Mouse (Mus musculus) kidney, postnatal 25 days (tissue): ENCODE measurements around the gene Robo1.
A peak's percentile ranks its signal among the peaks of the same experiment; 100 is the strongest.

Experiments used
- DNase-seq, 2 experiments: peaks; one replicate each; pipeline ENCODE4 v3.0.0; 2021; ENCODE audit warnings: mixed read lengths in 2 of 2

Gene Robo1

DNA sequence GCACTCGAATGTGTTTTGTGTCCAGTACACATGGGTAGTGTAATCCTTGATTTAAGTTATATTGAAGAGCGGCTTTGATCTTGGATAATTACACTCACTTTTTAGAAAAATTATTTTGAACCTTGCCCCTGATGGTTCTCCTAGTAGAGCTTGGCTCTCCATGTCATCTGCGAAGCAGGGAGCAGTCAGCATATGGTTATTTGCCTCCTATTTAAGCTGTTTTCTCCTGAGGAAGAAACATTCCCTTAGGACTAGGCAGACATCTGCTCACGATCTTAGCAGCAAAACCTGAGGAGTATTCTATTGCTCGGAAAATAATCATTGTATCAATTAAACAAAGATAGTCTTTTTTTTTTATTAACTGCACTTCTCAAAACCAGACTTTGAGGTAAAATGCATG is 439.6 kb downstream of the Robo1 start:
- DNase-seq = no peak

DNA sequence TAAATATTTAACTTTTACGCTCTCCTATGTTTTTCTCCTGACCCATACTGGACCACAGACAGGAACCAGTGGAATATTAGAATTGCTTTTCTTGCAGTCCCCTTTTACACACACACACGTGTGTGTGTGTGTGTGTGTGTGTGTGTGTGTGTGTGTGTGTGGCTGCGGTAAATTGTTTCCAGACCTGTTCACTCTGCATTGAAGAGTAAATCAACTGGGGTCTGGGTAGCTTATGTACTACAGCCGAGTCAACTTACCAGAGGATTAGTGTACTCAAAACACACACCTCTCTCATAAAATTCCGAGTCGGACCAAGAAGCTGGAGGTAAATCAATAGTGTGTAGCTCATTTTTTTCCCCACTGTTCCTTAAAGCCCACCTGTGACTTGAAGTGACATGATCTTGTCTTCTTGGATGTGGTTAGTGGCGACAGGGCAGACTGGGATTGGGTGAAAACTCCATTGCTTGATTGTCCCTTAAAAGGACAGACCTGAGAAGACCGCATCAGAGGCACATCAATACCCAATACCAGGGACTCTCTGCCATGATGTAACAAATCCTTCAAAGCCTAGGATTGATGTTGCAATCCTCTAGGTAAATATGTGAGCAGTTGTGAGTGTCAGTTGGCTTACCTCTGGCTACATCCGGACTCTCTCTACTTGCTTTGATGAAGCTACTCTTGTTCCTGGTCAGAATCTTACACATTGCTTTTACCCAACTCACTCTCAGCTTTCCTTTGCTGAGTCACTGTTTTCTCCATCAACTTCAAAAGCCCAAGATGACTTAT is 457.2 kb downstream of the Robo1 start:
- DNase-seq = no peak

DNA sequence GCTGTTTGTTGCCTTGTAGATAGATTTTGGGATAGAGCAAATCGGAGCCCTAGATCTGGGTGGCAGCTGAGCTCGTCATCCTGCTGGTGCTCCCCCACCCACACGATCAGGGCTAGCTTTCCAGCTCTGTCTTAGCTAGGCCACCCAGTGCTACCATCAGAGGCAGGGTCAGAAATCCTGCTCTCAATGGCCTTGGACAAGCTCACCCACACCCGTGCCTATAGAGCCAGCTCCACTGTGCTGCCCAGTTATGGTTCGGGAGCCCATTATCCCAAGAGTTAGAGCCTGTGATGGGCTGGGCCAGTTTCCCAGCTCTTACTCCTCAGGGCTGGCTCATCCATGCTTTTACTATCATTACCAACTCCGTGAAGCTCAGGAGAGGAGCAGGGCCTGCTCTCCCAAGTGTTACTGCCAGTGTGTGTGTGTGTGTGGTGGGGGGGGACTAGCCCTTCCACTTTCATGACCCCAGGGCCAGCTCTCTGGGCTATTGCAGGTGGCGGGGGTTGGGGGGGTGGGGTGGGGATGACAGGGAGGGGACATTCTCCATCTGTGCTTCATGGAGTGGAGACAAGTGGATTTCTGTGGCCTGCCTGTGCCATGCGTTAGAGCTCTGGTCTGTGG is 461.2 kb downstream of the Robo1 start:
- no peak for DNase-seq

DNA sequence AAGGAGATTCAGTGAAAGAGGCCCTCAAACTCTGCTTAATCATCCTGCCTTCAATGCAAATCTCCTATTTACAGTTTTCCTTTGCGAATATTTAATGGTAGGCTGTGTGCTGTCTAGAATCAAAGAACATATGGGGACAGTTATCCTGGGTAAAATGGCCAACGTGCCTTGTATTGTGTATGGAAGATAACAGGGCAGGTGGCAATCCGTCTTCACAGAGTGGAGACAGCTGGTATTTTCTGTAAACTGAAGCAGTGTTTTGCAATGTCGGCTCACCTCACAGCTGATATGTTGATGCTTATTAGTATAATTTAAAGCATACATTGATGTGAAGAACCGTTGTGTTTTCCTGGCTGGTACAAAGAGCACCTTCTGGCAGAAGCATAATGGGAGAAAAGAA is 464.2 kb downstream of the Robo1 start:
- DNase-seq = no peak

DNA sequence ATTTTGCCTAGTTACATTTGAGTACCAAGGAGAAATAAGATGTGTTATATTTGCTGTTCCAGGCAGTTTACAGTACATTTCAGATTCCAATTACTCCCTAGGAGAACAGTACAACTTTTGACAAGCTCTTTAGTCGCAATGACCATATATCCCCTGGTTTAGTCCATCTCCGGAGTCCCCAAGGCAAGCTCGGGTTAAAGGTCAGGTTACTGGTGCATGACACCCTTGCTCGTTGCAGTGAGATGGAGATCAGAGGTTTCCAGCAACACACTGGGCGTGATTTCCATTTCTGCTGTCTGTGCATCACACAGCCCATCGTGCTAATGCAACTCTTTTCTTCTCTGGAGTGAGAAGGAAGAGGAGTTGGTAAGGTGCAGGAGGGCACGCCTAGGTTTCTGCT is 464.9 kb downstream of the Robo1 start:
- peak; percentile 7 to 36 for DNase-seq

DNA sequence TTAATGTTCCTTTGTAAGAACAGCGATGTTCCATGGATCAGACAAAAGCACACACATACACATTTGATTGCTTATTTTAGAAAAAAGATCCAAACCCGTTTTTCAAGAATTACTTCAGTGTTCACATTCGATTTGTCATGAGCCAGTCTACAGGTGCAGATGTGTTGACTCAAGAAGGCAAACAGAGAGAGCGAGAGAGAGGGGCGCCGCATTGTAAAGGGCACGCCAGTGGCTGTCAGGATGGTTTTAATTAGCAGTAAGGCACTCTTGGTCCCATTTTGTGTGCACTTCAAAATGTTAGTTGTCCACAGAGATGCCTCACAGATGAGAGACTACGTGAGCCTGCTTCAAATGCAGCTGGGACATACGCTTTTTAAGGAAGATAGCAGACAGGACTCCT is 470.4 kb downstream of the Robo1 start:
- no peak for DNase-seq

DNA sequence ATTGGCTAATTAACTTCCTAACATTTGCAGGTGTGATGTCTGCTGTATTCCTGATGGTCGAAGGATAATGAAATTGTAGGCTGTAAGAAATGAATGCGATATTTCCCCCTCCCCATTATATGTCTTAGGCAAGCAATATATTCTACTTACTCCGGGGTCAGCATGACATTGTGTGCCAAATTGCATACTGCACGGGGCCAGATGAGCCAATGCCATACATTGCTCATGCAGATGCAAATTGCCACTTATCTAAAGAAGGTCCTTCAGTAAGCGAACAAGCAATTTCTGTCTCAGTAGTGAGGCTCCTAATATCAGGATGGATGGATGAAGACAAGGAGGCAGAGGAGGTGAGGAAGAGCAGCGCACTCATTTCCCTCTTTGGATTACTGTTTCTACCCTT is 474.1 kb downstream of the Robo1 start:
- DNase-seq = no peak

DNA sequence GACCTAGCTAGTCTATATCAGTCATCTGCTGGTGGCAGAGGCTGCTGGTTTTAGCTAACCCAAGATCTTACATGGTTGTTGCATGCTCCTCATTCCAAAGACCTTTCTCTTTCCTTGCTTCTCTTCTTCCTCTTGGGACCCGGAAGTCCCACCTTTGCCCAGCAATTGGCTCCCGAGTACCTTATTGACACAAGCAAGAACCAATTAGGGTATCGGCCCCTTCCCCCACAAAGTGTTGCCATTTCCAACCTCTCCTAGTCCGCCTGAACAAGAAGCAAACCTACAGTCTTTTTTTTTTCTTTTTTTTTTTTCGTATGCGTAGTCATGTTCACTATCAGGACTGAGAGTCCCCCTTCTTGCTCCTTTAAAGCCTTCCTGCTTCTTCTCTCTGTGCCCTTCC is 478.0 kb downstream of the Robo1 start:
- DNase-seq = no peak

DNA sequence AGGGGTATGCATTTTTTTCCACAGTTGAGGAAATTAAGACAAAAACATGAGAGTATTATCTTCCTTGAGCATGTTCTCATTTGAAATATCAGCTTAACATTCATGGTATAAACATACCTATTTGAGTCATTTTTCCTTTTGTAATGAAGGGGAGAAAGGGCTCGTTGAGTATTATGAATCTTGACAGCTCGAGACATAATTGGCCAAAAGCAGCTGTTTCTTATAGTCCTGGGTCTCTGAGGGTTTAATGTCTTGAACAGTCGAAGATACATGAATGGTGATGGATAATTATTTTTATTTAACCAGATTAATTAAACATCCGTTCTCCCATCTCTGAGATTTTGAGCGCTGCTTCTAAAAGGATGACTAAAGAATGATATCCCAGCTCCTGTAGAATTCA is 478.5 kb downstream of the Robo1 start:
- DNase-seq = no peak

DNA sequence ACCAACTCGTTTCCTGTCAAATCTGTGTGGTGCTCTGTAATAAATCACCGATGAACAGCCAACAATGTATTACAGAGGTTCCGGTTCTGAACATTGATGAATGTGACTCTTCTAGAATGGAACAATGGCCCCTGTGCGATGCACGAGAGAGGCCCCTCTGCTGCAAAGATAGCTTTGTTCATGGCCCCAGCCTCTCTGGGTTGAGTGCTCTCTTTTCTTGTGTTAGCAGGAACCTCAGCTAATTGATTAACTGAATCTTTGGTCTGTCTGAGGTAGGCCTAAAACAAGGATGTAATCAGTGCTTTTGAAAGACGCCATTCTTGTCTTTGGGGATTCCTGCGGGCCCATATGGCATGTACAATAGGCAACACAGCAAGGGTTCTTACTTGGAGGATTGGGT is 479.9 kb downstream of the Robo1 start:
- no peak for DNase-seq

DNA sequence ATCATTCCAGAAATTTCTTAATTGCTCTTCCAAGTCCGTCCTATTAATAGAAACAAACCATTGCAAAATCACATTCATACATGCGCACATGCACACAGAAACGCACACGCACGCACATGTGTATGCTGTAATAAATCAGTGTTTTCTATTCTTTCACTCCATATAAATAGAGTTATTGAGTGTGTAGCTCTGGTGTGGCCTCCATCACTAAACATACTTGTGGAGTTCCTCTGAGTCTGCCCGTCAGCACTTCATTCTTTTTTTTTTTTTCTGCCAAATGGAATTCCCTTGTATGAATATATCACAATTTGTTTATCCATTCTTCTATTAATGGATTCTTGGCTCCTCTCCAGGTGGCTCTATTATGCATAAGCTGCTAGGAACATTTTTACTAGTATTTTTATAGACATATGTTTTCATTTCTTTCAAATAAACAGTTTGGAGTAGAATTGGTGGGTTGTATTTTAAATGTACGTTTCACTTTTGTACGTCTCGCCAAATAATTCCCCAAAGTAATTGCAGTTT is 483.1 kb downstream of the Robo1 start:
- DNase-seq = no peak

DNA sequence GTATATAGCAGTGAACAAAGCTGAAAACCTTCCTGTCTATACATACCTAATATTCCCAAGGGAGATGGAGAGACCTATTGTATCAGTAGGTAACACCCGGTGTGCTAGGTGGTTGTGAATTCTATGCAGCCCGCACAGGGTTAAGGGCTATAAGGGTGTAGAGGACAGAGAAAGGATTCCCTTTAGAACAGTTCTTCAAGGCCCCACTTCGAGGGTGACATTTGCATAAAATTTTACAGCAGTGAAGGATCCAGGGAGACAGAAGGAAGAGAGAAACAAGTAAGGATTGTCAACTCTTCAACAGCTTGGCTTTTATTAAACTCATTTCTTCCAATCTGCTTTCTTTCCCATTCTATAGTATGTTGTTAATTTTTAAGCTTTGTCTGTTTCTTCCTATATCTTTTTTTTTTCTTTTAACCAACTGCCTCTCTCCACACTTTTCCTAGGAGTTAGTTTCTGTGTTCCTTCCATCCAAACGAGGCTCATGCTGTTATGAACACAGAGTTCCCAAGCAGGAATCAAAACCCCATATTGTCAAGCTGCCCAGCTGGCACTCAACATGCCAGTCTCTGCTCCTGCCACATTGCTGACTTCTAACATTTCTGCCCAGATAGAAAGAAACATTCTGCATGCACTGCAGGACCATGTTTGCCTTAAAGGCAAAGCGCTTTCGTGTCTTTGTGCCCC is 486.7 kb downstream of the Robo1 start:
- no peak for DNase-seq

DNA sequence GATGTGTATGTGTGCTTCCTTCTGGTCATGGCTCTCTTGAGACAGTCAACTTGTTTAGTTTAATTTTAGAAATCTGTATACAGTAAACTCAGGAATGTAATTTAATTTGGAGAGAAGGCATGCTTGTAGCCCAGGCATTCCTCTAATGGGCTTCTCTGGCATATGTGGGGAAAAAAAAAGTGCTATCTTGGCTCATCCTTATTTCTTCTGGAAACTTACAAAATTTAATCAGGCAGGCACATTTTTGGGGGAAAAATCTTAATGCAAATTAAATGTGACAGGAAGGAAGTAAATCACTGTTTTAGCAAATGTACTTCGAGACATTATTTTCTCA is 487.2 kb downstream of the Robo1 start:
- no peak for DNase-seq

DNA sequence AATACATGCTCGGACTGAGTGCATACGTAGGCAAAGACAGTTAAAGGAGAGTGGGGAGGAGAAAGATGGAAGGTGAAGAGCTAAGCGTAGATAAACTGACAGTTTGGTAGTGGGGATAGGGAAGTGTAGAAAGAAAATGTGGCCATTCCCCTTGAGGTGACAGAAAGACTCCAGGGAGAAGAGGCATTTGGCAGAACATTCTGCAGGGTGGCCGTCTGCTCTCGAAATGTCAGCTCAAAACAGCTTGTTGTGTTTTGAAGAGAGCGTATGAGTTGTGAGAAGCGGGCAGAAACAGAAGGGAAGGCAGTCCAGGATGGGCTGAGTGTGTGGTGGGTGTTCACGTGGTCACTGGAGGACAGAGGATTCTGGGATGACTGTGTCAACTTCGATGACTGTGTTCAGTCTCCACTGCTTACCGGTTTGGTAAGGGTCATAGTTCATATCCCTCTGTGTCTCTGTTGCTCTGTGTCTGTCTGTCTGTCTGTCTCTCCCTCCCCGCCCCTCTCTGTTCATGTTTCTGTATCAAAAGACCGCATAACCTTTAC is 490.4 kb downstream of the Robo1 start:
- DNase-seq = no peak

DNA sequence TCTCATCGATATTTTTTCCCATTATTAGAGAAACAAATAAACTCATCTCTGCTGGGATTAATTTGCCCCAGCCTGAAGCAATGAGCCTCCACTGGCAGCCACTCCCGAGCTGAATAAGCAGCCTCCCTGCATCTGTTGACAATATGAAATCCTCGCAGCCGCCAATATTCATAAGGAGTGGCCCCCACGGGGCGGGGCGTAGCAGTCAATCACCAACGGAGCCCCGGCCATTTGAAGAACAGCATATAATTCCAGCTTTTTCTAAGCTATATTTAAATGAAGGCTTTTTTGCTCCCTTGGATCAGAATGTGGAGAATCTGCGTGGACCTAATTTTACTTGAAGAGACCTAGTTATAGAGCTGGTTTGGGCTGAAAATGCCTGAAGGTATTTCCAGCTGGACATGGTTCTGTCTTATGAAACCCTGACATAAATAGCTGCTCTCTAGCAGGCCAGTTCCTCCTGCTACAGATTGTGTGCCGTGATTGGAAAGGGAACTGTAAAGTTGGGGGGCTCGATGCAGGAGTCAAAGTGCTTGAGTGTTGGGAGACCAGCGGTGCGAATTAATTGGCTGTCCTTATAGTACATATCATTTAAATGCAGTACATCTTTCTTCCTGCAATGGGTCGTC is 492.1 kb downstream of the Robo1 start:
- DNase-seq = no peak

DNA sequence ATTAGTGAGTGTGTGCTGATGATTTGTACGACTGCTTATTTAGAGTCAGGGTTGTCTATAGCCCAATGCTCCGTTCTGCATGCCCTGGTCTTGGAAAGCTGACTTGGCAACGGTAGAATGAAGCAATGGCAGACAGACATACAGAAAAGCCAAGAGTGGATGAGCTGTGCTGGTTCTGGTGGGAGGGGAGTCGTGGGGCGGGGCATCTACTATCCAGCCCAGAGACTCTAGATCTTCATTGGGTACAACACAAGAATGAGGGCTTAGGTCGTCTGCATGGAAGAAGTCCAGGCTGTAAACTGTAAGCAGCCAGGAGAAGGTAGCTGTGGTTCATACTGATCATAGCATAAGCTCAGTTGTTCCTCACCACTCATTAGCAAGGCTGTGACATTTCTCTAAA is 492.7 kb downstream of the Robo1 start:
- DNase-seq = no peak

DNA sequence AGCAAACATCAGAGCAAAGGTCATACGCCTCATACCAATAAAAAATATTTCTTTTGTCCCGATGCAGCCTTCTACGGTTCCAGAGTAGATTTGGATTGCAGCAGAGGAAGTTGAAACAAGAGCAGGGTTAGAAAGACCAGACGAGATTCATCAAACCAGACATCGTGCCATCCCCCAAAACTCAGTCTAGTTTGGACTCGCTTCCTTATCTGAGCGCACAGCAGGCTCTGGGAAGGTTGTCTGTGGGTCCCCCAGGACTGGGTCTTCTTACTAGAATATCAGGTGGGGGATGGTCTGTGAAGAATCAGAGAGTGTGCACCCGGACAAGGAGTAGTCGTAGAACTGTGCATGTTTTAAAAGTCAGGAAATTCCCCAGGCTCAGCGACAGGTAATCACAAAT is 500.2 kb downstream of the Robo1 start:
- peak in 1 of 2 experiments; percentile 4 for DNase-seq

DNA sequence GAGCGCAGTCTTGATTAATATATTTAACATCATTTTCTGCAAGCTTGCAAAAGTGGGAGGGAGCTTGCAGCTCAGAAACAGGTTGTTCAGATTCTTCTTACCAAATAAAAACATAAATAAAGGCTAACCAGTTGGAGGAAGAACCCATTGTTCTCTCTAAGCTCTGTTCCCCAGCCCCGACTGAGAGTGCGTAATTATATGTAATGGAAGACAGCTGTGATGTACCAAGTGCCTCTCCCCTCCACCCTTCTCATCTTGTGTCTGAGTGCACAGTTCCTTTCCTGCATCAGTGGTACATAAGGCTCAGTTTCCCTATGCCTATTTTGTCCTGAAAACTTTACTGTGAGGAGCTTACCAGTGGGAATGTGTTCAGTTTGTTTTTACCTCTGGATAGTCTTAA is 502.8 kb downstream of the Robo1 start:
- DNase-seq = no peak

DNA sequence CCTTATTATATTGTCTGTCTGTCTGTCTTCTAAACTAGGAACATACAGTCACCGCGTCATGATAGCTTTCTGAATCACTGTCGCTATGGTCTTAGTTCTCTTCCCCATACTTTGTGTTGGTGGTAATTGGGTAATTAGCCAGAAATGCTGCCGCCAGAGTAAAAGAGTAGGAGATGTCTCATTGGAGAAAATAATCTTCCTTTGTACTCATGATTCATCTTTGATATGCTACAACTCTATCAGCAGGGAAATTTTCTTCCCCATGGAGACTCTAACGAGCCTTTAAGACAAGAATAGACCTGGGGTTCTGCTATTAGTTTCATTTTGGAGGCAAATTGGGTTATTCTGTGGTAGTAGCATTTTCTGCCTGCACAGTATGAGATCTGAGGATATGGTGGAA is 503.4 kb downstream of the Robo1 start:
- no peak for DNase-seq

DNA sequence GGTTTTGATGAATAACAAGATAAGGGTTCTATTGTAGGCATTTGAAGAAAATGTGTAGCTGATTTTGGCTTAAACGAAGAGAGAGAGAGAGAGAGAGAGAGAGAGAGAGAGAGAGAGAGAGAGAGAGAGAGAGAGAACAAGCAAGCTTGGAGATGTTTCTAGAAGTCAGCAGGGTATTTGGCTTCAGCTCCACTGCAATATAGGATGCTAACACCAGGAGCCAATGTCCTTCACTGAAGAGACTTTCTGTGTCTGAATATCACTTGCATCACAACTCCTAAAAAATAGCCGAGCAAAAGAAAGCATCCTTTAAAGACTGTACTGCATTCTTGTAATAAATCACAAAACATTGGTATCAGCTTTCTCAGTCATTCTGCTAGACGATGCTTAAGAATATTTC is 503.8 kb downstream of the Robo1 start:
- no peak for DNase-seq

DNA sequence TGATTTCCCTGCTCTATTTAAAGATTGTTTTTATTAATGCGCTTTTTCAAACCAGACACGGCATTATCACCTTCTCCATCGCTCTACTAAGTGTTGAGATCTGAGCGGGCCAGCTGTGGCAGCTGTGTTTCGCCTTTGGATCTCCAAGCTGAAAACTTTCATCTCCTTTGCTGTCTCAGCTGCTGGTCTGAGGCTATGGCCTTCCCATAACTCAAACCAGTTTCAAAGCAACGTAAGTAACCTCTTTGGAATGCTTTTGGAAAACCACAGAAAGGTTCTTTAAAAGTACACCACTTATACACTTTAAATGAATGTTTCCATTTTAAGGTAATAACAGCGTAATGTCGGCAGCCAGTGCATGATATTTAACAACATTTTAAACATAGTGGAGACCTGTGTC is 520.3 kb downstream of the Robo1 start:
- DNase-seq = no peak

DNA sequence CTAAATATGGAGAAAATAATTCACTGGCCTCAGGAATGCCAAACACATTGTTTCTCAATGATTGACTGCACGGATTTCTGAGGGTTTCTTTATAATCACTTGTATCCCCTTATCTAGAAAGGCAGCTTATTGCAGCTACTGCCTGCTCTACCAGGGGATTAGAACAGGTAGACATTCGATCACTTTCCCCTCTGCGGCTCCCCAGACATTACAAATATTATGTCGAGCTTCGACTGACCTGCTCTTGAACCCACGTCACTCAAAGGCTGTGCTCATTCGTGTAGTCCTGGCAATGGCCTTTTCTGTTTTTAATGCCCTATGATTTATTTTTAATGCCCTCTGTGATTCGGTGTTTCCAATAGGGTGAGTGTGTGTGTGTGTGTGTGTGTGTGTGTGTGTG is 521.4 kb downstream of the Robo1 start:
- DNase-seq = no peak

DNA sequence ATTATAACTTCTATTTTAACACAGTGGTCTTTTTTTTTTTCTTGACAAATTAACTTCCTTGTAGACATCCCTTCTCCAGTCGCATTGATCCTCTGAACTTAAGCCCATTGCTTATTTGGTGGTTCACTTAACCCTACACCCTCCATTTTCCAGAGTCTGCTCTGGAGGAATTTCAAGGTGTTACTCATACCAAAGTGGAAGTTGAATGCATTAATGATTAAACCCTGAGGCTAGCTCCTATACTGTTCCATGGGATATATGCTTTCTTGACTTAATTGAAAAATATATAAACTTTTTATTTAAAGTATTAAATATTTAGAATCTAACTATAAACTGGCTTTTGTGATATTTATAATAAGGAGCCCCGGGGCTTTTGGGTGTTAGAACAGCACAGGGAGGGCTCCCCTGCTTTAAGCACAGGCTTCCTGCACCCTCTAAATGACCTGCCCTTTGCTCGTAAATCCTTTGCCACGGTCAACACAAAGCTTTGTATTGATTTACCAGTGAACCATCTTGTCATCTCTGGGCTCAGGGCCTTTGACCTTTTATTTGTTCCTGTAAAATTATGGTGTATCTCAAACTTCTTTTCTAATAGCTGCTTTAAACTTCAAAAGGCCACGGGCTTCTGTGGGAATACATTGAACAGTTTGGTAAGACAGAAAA is 522.4 kb downstream of the Robo1 start:
- DNase-seq = no peak
